Mouse (Mus musculus): Measurements from ENCODE around the gene Tmem51.

Tmem51 gene

DNA sequence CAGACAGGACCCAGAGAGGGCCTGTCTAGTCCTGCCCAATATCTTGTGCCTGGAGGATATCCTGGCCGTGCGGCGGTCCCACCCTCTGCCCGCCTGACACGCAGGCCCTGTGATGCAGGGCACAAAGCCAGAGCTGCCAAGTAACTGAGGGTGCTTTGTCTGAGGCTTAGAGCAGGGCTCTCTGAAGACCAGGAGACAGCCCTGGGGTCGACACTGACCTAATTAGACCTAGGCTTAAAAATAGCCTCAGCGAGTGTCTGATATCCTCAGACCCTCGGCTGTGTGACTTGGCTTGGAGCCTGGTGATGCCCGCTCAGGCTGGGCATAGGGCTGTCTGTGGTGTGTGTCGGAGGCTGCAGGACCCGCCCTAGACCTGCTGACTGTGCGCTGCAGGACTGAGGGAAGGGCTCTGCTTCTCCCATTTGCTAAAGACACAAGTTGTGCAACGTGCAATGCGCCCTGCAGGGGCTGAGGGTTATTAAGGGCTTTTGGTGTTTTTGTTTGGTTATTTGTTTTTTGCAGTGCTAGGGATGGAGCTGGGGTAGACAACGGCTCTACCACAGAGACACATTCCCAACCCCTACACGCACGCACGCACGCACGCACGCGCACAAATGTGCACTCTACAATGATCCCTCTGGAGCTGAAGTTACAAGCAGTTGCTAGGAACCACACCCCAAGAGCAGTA, 26.4 kb downstream of the Tmem51 start:
- TF ChIP-seq GATA4 (IDR thresholded peaks at IDR 0.05; ENCODE audit: insufficient replicate concordance, low read length): peak; percentile 57; the same call in 1 of the 2 replicates

DNA sequence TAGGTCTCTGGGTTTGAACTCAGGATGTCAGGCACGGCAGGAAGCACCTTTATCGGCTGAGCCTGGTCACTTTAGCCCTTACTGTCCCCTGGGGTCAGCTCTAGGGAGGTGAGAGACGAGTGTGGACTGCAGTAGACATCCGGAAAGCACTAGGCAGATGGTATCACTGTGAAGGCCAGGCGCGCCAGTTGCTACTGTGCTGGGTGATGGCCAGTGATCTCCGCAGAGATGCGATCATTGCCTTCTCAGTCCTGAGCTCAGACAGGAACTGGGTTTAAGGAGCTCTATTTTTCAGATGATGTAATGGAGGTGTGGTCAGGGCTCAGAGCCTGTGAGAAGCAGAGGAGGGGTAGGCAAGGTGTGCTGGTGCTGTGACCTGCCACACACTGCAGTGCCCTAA, 28.5 kb downstream of the Tmem51 start:
- no peak for TF ChIP-seq GATA4 (IDR thresholded peaks at IDR 0.05; ENCODE audit: insufficient replicate concordance, low read length)

DNA sequence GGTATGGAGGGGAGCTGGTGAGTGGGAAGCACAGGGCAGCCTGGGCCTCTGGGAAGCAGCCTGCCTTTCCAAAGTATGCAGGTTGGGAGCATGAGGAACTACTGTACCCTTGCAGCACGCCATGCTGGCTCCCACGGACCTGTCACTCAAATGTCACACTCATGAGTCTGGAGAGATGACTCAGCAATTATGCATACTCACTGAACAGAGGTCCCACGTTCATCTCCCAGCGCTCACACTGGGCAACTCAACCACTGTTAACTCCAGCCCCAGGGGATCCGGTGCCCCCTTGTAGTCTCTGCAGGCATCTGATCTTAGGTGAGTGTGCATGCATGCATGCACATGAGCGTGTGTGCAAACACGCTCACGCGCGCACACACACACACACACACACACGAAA, 29.5 kb downstream of the Tmem51 start:
- no peak for TF ChIP-seq GATA4 (IDR thresholded peaks at IDR 0.05; ENCODE audit: insufficient replicate concordance, low read length)

DNA sequence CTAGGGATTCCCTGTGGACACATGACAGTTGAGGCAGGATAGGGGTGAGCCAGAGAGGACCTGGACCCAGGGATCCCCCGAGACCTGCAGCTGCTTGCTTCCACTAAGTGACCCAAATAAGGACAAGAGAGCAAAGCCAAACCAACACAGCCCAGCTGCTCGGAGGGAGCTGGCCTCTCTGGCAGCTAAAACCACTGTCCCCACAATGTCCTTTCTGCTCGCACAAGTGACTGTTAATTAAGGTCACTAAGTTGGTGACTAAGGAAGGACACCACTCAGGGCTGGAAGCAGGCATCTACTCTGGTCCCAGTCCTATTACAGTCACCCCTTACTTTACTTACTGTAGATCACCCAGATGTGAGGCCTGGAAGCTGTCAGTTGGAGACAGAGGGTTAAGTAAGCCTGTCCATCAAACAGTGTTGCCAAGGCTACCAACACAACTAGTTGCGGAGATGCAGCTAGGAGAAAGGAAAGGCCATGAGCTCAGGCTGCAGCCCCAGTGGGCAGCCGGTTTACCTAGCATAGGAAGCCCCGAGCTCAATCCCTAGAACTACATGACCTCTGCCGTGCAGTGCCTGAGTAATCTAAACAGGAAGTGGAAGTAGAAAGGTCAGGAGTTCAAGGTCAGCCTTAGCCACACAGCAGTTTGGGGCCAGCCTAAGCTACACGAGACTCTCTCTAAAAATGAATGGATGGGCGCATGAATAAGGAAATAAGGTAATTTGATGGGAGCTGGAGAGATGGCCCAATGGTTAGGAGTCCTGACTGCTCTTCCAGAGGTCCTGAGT, 30.2 kb downstream of the Tmem51 start:
- TF ChIP-seq GATA4 (IDR thresholded peaks at IDR 0.05; ENCODE audit: insufficient replicate concordance, low read length): no peak

DNA sequence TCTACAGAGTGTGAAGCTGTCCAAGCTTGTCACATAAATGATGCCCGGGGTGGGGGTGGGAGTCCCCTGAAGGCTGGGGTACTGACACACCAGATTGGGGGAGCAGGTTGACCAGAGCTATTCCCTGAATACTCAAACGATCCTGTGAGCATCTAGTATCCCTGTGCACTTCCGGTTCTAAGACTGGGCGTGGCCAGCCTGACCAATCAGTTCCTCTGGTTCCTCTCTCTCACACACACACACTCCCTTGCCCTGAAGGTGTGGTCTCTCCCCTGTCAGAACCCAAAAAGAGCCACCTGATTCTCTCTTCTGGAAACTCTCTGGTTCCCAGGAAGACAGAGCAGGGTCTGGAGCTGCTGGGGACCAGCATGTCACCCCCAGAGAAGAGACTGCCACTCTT, 30.8 kb downstream of the Tmem51 start:
- no peak for TF ChIP-seq GATA4 (IDR thresholded peaks at IDR 0.05; ENCODE audit: insufficient replicate concordance, low read length)

DNA sequence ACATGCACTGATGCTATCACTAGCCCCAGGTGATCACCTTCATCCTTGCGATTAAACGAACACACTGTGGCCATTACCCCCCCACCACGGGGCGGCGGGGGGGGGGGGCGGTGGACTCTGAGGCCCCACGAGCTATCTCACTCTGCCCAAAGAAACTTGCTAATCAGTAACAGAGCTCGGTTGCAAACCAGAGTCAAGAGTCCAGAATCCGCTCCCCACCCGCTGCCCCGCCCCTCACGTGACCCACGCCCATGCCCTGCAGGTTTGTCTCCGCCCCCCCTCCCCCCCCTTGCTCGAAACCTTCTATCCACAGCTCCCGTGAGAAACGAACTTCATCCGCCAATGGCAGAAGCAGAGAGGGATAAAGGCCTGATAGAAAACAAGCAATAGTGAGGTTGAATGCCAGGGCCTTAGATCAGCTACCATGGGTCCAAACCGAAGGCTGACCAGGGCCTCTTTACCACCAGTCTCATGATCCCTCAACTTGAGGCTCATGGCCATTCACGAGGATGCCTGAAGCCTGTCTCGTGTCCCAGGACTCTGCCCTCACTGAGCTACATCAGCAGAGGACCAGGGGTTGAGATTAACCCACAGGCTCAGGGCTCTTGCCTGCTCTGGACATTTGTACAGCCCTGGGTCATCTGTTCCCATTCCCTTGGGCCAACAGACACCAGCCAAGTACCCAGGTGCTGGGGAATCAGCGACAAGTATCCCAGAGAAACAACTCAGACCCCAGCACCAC, 31.5 kb downstream of the Tmem51 start:
- no peak; the same call in 1 of the 2 replicates for TF ChIP-seq GATA4 (IDR thresholded peaks at IDR 0.05; ENCODE audit: insufficient replicate concordance, low read length)

DNA sequence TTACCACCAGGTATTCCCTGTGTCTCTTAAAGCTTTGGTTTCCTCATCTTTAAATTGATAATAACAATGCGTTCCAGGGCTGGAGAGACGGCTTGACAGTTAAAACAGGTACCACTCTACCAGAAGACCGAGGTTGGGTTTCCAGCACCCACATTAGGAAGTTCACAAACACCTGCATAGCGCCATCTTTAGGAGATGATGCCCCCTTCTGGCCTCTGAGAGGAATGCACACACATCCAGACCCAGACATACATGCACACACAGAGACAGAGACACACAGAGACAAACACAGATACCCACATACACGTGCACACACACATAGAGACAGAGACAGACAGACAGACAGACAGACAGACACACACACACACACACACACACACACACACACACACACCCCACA, 34.1 kb downstream of the Tmem51 start:
- no peak for TF ChIP-seq GATA4 (IDR thresholded peaks at IDR 0.05; ENCODE audit: insufficient replicate concordance, low read length)

DNA sequence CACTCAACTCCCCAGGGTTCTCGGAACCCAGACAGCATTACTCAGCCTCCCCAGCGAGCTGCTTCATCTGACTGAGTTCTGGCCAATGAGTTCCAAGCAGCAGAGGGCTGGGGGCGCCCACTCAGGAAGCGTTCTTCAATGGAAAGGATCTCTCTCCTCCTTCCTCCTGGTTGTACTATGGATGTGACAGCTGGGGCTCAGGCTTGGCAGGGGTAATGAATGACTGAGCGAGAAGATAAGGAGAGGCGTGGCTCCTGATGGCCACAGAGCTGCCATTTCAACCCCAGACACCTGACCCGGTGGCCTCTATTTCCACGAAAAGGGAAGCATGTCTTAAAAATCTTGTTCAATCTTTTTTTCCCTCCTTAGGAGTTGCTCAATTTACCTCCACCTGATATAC, 35.7 kb downstream of the Tmem51 start:
- TF ChIP-seq GATA4 (IDR thresholded peaks at IDR 0.05; ENCODE audit: insufficient replicate concordance, low read length): no peak

DNA sequence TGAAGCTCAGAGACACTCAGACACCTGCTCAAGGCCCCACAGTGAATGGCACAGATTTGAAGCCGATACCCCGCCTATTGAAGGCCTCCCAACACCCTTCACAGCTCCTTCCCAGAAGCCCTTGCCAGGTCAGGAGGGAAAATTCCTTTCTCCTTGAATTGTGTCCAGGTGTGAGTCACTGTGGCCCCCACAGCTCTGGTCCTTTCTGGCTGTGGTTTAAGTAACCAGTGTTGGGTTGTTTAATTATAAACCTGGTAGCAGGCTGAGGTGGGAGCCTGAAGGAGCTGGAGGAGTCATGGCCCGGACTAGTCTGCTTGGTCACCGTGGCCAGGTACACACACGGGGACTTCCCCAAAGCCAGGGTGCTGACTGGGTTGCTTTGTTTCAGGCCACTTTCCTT, 37.1 kb downstream of the Tmem51 start:
- TF ChIP-seq GATA4 (IDR thresholded peaks at IDR 0.05; ENCODE audit: insufficient replicate concordance, low read length): no peak

DNA sequence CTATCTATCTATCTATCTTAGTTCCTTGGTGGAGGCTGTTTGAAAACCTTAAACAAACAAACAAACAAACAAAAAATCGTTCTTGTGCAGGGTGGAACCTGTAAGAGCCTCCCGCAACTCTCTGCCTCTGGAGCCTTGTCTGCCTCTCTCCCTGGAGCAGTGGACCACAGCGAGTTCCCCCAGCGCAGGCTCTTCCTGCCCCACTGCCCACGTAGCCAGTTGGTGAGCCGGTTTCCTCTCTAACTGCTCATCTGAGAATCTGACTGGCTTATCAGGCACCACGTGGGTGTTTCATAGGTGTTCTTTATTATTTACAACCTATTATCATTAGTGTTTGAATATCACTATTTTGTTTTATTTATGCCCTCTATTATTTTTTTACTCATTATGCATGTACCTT, 37.6 kb downstream of the Tmem51 start:
- no peak for TF ChIP-seq GATA4 (IDR thresholded peaks at IDR 0.05; ENCODE audit: insufficient replicate concordance, low read length)

DNA sequence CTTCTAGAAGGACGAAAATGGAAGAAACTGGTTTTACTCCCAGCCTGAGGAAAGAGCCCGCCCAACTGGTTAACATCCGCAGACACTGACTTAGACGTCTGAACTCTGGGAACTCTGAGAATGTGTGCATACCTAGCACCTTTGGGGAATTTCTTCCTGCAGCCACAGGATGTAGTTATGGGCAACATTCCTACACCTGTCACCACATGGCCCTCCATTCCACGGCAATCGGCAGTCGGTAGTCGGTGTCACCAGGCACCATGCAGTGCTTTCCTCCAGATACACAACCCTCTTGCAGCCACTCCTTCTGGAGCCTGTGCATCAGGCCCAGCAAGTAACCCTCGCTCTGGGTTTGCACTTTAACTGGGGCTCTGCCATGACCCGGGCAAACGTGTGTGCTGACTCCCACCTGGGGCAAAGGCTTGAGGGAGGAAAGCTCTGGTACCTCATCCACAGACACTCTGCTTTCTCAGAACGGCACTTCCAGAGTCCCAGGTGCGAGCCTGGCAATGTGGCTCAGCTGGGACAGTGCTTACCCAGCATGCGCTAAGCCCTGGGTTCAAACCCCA, 38.4 kb downstream of the Tmem51 start:
- TF ChIP-seq GATA4 (IDR thresholded peaks at IDR 0.05; ENCODE audit: insufficient replicate concordance, low read length): no peak

DNA sequence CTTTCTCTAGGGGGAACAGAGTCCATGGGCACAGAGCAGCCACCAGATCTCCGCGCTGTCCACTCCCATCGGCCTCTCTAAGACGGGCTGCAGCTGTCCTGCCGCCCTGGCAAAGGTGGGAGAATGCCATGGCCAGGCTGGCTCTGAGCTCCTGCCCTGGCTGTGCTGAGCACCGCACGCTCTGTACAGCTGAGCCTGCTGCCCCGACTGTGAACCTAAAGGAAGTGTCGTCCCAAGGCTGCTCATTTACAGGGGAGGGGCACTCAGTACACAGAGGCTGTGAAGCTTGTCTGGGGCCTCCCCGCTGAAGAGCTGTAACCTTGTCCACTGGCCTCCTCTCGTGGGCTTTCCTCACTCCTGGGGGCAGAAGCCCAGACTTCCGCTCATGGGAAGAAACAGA, 39.7 kb downstream of the Tmem51 start:
- TF ChIP-seq GATA4 (IDR thresholded peaks at IDR 0.05; ENCODE audit: insufficient replicate concordance, low read length): no peak

DNA sequence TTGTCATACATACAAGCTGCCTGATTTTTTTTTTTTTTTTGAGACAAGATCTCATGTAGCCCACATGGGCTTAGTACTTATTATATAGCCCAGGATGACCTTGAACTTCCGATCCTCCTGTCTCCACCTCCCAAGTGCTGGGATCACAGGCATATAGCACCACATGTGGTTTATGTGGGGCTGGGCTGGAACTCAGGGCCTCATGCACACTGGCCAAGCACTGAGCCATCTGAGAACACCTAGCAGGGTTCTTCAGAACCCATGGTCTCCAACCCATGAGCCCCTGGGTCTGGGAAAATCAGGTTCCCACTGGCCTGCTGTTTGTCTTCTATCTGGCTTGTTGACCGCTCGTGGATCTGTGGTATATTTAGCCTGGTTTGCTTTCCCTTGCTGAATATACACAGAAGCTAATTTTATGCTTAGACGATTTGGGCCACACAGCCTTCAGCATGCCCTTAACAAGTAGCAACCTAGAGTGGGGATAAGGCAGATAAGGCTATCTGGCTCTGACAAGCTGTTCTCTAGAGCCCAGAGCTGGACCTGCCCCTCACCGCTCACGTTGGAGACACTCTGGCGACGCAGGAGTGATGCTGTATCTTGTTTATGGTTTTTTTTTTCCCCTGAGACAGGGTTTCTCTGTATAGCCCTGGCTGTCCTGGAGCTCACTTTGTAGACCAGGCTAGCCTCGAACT, 44.3 kb downstream of the Tmem51 start:
- TF ChIP-seq GATA4 (IDR thresholded peaks at IDR 0.05; ENCODE audit: insufficient replicate concordance, low read length): no peak

DNA sequence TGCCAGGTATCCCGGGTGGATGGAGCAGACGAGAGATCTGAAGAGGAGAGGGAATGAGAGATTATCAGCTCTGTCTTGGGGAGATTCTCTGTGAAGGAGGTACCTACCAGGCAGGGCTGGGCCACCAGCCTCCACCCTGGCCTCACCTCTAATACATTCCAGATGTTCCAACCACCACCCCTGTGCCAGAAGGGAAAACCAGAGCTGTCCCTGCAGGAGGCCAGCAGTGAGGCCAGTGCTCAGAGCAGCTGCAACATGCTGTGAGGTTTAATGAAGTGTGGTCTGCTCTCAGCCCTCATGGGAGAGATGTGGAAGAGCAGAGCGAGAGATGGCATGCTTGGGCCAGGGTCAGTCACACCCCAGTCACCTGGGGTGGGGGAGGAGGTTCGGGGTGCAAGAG, 46.2 kb downstream of the Tmem51 start:
- no peak for TF ChIP-seq GATA4 (IDR thresholded peaks at IDR 0.05; ENCODE audit: insufficient replicate concordance, low read length)

DNA sequence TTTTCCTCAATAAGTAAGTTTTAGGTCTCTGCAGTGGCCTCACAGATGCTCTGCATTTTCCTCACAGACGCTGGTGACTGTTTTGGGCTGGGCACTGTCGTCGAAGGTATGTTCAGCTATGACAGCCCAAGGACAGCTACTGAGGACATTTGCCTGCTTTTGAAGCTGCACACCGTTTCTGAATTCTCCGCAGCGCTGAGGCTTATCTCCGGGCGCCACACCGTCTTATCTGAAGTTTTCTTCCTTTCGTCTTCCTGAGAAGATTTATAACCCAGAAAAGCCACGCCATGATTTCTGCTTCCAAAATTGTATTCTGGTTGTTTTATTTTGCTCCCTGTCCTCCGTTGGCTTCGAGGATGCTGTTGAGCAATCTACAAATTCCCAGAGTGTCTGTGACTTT, 55.6 kb downstream of the Tmem51 start:
- TF ChIP-seq GATA4 (IDR thresholded peaks at IDR 0.05; ENCODE audit: insufficient replicate concordance, low read length): peak; percentile 65; the same call in 1 of the 2 replicates

All from liver, adult (tissue).